Mouse (Mus musculus) fat pad, adult 2 months (tissue): ENCODE data around the gene Zmym6.
A peak's percentile ranks its signal among the peaks of the same experiment; 100 is the strongest.
"Not testable (repeated sequence)": the region's sequence is repeated elsewhere in the genome, so short reads cannot be mapped to it uniquely, and the experiment has no call there.

Source experiments
- DNase-seq: peaks from one replicate; pipeline ENCODE4 v3.0.0-alpha.2; 2011; ENCODE audit warnings: low read depth, low spot score; ENCODE audit errors: extremely low read depth

Zmym6 gene

DNA sequence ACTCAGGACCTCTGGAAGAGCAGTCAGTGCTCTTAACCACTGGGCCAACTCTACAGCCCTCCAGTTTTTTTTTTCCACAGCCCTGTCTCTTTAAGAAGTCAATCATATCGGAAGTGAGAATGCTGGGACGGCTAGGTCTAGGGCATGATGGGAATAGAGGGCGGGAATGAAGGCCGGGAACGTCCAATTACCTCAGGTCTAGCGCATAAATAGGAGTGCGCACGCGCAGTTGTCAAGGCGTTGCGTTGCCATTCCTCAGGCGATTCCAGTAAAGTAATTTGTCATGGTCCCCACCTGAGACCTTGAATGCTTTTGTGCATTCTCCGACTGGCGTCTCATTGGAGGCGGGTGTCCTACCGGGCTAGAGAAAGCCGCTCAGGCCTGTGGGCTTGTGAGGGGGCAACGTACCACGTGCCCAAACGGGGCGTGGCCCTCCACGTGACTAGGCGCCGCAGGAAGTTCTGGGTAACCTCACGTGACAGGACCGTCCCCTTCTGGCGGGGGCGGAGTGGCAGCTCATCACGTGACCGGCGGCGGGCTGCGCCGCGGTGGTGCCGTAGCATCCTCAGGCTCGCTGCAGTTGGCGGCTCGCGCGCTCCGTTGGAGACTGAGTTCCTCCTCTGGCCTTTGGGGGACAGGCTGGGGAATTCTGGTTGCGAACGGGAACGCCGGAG is at the start of gene Zmym6:
TSS of gene Zmym6 (plus strand) at position 509 of the 674 bp plus-strand sequence.
- DNase-seq, result peak; percentile 46

DNA sequence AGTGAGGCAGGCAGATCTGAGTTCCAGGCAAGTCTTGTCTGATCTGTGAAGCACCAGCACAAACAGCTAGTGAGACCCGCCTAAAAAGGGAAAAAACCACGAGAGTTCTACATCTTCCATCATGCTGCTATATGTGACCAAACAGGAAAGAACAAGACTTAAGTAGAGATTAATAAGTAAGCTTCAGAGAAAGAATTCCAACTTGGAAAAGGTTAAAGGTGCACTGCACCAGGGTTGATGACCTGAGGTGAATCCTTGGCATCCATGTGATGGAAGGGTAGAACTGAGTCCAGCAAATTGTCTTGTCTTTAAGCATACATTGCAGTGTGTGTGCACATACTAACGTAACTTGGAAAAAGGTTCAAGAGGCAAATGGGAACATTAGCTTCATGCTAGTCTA is 40.0 kb upstream of the Zmym6 start:
- no peak for DNase-seq

GRCm38 (mm10) chr4:127037908-127038827 is 39.0 kb upstream of the Zmym6 start:
- no peak for DNase-seq

- DNase-seq, result no peak
Measured at GRCm38 (mm10) chr4:127038828-127039349, 38.3 kb upstream of the Zmym6 start.

DNA sequence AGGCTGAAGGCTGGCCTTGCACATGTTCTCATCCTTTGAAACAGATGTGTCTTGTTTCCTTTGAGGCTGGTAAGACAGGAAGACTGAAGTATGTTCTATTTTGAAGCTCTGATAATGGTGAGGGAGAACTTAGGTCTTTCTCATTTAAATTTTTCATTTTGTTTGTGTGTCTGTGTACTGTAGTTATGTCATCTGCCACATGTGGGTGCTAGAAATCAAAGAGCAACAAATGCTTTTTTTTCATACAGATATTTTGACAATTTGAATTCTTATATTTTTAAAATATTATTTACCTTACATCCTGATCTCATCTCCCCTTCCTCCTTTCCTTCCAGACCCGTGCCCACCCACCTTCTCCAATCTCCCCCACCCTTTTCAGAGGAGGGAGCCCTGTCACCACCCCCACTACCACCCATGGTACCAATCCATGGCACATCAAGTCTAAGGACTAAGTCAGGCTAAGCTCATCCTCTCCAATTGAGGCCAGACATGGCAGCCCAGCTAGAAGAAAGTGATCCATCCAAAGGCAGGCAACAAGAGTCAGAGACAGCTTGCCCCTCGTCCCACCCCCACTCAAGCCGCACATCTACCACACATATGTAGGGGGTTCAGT is 37.2 kb upstream of the Zmym6 start:
- DNase-seq, result no peak

DNA sequence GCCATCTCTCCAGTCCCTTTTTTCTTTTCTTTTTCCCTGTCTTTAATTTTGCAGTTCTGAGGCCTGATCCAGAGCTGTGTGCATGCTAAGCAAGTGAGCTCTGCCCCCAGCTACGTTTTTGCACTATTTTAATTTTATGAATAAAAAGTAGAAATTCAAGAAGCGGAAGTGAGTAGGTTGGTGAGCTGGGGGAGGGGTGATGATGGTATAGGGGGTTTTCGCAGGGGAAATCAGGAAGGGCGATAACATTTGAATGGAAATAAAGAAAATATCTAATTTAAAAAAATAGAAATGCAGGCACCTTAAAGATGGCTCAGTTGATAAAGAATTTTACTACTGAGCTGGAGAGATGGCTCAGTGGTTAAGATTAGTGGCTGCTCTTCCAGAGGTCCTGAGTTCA is 33.6 kb upstream of the Zmym6 start:
- DNase-seq, result no peak

GRCm38 (mm10) chr4:127051121-127051520 is 26.1 kb upstream of the Zmym6 start:
- DNase-seq, result no peak

- DNase-seq, result no peak
Measured at GRCm38 (mm10) chr4:127053071-127053470, 24.1 kb upstream of the Zmym6 start.

GRCm38 (mm10) chr4:127054522-127055198 is 22.5 kb upstream of the Zmym6 start:
- DNase-seq, result no peak

DNA sequence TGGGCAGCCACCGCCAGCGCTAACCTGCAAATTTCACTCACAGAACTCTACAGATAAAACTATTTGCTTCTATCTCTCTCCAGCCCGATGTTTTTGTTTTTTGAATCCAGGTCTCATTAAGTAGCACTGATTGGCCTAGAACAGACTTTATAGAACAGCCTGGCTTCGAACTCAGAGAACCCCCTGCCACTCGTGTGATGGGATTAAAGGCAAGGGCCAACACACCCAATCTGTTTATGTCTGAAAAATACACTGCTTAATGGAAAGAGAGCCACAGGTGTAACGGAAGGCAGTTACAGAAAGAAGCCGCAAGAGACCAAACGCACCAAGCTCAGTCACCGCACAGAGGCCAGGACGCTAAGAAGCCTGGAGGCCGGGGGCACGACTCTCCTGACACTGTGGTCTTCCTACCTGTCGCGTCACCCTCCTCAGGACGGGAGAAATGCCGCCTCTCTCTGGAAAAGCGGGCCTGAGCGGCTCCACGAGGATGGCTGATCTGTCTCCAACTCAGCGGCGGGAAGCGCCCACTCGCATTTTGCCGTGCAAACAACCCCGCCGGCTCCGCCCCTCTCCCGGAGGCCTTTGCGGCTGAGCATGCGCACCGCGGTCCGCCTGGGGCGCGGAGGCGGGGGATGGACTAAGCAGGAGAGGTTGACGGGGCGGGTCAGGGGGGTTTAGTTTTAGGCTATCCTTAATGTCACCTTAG is 16.4 kb upstream of the Zmym6 start, which contains the start of gene Zmym1:
TSS of gene Zmym1 (minus strand) at position 568 of the 706 bp plus-strand sequence.
- DNase-seq, result no peak

DNA sequence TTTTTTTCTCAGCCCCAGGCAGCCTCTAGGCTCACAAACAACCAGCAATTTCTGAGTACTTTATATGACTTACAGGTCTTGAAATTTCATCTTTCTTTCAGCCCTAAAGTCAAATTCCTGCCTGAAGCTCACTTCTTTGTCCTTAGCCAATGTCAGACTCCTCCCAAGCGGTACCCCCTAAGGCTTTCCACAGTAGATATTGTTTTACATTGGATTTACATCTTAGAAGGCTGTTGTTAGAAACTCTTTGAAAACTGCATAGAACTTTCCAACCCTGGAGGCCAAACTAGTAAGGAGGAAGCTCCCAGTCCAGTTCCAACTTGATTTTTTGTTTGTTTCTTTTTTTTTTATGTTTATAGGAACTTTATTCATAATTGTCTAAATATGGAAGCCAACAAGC is 13.1 kb upstream of the Zmym6 start:
- no peak for DNase-seq

GRCm38 (mm10) chr4:127074915-127075314 is 2.3 kb upstream of the Zmym6 start:
- no peak for DNase-seq

GRCm38 (mm10) chr4:127080806-127081205 is 3.6 kb downstream of the Zmym6 start:
- DNase-seq, result no peak

GRCm38 (mm10) chr4:127083131-127083530 is 5.9 kb downstream of the Zmym6 start:
- no peak for DNase-seq

GRCm38 (mm10) chr4:127085761-127086160 is 8.6 kb downstream of the Zmym6 start:
- peak; percentile 78 for DNase-seq

- DNase-seq, result no peak
Measured at GRCm38 (mm10) chr4:127091188-127091587, 14.0 kb downstream of the Zmym6 start.

- no peak for DNase-seq
Measured at GRCm38 (mm10) chr4:127095090-127095489, 17.9 kb downstream of the Zmym6 start.

- not testable (repeated sequence) for DNase-seq
Measured at GRCm38 (mm10) chr4:127099552-127099951, 22.4 kb downstream of the Zmym6 start.

DNA sequence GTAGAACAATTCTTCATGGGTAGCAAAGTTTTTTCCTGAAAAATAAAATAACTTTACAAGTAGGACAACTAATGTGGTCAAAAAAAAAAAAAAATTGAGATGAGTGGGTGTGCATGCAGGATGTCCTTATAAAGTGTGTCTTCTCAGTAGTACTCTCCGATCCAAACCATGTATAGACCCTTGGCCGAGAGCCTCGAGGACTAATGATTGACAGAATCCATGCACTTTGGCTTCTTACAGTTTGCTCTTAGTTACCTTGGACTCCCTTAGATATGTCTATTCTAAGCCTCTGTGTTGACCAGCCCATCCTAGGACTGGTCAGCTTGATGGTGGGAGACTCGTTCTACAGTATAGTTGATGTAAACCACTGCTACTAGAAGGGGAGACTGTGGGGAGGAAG is 30.4 kb downstream of the Zmym6 start:
- no peak for DNase-seq

DNA sequence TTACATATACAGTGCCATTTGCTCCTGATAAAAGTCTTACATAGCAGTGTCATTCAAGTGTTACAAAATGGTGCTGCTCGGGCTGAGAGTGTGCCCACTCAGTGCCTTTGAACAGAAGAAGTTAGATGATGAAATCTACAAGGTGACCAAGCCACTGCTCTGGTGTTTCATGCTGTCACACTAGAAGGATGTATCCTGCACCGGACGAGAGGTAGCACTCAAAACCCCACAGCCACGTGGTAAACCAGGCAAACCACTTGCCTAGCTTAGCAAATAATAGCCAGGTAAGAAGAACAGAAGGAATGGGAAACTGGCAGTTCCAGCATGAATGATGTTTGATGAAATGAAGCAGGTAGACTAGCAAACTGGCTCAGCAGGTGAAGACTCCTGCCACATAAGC is 33.4 kb downstream of the Zmym6 start:
- DNase-seq, result no peak
